Mouse (Mus musculus) thymus, adult 2 months (tissue): ENCODE data around the gene Rab5c. TPM values are rescaled to one million over a fixed set of nuclear protein-coding genes. Genes with fewer than 3 reads are reported as not detected.

Source experiments
- DNase-seq: peaks from one replicate; pipeline ENCODE4 v3.0.0; 2021
- H3K27ac ChIP-seq: fragments of 200-500 bp; 2 replicates; pipeline ENCODE4 v1.5.1; 2012; ENCODE audit warnings: low read length, control low read depth; ENCODE audit not compliant: control insufficient read depth, insufficient read depth
- H3K27me3 ChIP-seq: fragments of 200-500 bp; 2 replicates; pipeline ENCODE4 v1.6.1; 2012; ENCODE audit warnings: mild to moderate bottlenecking, low read length, moderate library complexity, mixed read lengths; ENCODE audit not compliant: control insufficient read depth, insufficient read depth
- H3K36me3 ChIP-seq: fragments of 200-500 bp; 2 replicates; pipeline ENCODE4 v1.6.1; 2012; ENCODE audit warnings: mild to moderate bottlenecking, low read length, moderate library complexity; ENCODE audit not compliant: control insufficient read depth, insufficient read depth
- H3K4me1 ChIP-seq: fragments of 200-500 bp; replicated peaks from 2 replicates; pipeline ENCODE4 v1.6.1; 2012; ENCODE audit warnings: low read length; ENCODE audit not compliant: control insufficient read depth, insufficient read depth
- H3K4me3 ChIP-seq: fragments of 200-500 bp; 2 replicates; pipeline ENCODE4 v1.5.1; 2012; ENCODE audit warnings: mild to moderate bottlenecking, low read length, control low read depth, moderate library complexity; ENCODE audit not compliant: control insufficient read depth, insufficient read depth
- CTCF ChIP-seq: fragments of 200-500 bp; IDR thresholded peaks from 2 replicates; pipeline ENCODE4 v1.5.1; 2012; ENCODE audit warnings: mild to moderate bottlenecking, control low read depth, low read length, moderate library complexity, borderline replicate concordance; ENCODE audit not compliant: control insufficient read depth, poor library complexity, insufficient read depth; ENCODE audit errors: extremely low read depth
- POLR2A ChIP-seq: fragments of 200-500 bp; IDR thresholded peaks from 2 replicates; pipeline ENCODE4 v1.6.1; 2012; ENCODE audit warnings: mild to moderate bottlenecking, low read length, control low read depth, moderate library complexity; ENCODE audit not compliant: control insufficient read depth, poor library complexity, insufficient read depth; ENCODE audit errors: extremely low read depth
- whole genome bisulfite sequencing: fragments of 180-500 bp; shearing (Covaris S2); methylation state at CpG from one replicate; pipeline ENCODE4 v1.1.7; 2018; 5-methylcytosine and 5-hydroxymethylcytosine counted together
- polyA plus RNA-seq: library from polyadenylated mRNA; depleted of rRNA; stranded (reverse); fragments of >200 nt; gene quantifications from 2 replicates; pipeline ENCODE4 v1.2.3, GENCODE M21; 2012

The Rab5c gene
- polyA plus RNA-seq, 1 experiment: 290 TPM

DNA sequence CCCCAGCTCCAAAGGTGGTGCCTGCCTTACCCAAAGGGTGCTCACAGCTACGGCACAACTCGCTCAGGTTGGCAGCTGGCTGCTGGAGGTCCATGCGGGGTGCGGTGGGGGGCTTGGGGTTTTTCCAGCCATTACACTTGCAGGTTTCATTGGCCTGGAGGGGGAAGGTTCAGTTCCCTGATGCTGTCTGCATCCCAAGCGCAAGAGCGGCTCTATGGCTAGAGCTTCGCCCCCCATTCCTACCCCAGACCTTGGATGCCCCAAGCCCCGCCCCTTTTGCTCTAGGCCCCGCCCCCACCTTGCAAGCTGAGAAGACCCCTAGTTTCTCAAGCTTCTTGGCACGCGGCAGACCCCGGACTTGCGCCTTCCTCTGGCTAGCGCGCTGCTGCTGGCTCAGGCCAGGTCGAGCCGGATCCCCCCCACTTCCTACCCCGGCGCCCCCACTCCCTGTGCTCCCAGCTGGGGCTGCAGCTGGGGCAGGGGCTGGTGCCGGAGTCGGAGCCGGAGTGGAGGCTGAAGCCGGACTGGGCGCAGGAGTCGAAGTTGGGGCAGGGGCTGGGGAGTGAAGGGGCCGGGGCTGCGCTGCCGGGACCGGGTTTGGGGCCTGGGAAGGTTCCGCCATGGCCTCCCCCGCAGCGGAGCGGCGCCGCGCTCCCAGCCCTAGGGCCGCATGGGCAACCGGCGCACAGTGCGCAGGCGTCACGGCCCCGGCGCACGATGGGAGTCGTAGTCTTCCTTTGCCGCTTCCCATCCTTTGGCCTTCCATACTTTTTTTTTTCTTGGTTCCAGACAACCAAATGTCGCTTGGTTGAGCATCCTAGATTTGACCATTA is 26.0 kb downstream of the Rab5c start, which contains the start of gene Kat2a:
Gene Kat2a (minus strand): TSS at position 683 of the 833 bp plus-strand sequence.
- H3K36me3 ChIP-seq: peaks cover 15% of the 10 kb centered on the region
- H3K4me1 ChIP-seq: peaks cover 22% of the 10 kb centered on the region
- H3K27ac ChIP-seq: peak within 1 kb of the TSS; percentile 62
- TF ChIP-seq POLR2A (peak; percentile 55; the same call in 1 of the 2 replicates), CTCF (no peak)
- 3% methylated on average over 48 of the region's 48 CpGs for WGBS
- peak within 1 kb of the TSS; percentile 67 for H3K4me3 ChIP-seq
- no peaks in the 10 kb centered on the region for H3K27me3 ChIP-seq
- DNase-seq: peak; percentile 77

DNA sequence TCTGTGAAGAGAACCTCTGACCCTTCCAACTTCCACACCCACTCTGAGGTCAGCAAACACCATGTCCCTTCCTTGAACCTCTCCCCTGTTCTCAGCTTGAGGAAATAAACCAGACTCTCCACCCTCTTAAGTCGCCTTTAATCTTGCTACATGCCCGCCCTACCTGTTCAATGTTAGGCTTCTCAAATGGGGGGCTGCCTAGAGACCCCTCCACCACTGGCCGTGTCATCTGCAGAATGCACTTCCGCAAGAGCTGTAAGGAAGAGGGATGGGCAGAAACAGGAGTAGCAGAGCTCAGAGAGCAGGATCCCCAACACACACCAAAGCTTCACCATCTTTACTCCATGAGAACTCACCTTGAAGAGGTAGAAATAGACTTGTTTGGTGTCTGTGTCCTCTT is 27.0 kb downstream of the Rab5c start:
- H3K4me3 ChIP-seq: no peak overlapping the region
- no peak for DNase-seq
- peaks cover 22% of the 10 kb centered on the region for H3K4me1 ChIP-seq
- H3K27ac ChIP-seq: no peak overlapping the region
- H3K36me3 ChIP-seq: peaks cover 9% of the 10 kb centered on the region; the same call in 1 of the 2 replicates
- WGBS: 96% methylated on average over 4 of the region's 4 CpGs
- TF ChIP-seq POLR2A: no peak
- no peak for TF ChIP-seq CTCF
- H3K27me3 ChIP-seq: no peaks in the 10 kb centered on the region

DNA sequence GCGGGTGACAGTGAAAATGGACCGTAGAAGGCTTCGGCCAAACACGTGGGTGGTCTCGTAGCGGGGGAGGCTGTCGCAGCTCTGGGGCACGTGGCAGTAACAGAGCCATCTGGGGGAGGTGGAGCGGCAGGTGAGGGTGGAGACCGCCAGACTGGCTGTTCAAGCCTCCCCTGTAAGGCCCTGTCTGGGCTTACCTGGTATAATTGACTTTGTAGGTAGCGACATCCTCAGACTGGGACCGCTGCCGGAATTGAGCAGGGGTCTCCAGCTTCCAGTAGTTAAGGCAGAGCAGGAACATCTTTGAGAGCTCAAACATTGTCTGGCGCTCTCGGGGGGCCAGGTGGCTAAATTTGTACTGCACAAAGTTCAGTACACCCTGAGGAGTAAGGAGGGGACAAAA is 27.5 kb downstream of the Rab5c start:
- no peak for DNase-seq

DNA sequence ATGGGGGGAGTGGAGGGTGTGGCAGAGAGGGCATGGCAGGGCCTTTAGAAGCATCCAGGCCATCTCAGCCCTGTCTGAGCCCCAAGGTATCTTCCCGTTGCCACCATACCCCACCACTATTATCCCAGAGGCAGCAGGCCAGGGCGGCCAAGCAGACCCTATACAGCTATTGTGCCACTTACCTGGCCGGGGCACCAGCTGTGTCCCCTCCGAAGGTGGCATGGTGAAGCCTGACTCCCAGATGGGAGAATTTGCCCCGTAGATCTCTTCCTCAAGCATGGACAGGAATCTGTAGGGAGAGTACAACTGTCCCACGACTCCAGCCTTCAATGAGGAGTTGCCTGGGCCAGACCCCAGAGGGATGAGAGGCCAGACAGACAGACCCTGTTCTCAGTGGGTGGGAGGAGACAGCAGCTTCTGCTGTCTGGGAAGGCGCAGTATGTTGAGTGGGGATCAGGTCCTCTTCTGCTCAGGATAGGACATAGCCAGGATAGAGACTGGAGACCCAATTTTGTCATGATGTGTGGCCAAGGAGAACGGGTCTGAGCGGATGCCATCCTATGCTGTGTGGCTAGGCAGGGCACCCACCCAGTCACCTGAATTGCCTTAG is 28.7 kb downstream of the Rab5c start:
- peaks cover 23% of the 10 kb centered on the region for H3K4me1 ChIP-seq
- peaks cover 6% of the 10 kb centered on the region; the same call in 1 of the 2 replicates for H3K36me3 ChIP-seq
- no peak for DNase-seq
- 96% methylated on average over 9 of the region's 9 CpGs for WGBS
- no peak for TF ChIP-seq CTCF
- no peaks in the 10 kb centered on the region for H3K27me3 ChIP-seq
- no peak overlapping the region for H3K4me3 ChIP-seq
- no peak overlapping the region for H3K27ac ChIP-seq

More for the DNA sequence above, 27.5 kb downstream of the Rab5c start:
- no peak for TF ChIP-seq POLR2A
- no peak for TF ChIP-seq CTCF
- Histone ChIP-seq H3K36me3 (peaks cover 5% of the 10 kb centered on the region; the same call in 1 of the 2 replicates), H3K4me1 (peaks cover 22% of the 10 kb centered on the region), H3K27me3 (no peaks in the 10 kb centered on the region), H3K27ac (no peak overlapping the region), H3K4me3 (no peak overlapping the region)
- 96% methylated on average over 15 of the region's 15 CpGs for WGBS

DNA sequence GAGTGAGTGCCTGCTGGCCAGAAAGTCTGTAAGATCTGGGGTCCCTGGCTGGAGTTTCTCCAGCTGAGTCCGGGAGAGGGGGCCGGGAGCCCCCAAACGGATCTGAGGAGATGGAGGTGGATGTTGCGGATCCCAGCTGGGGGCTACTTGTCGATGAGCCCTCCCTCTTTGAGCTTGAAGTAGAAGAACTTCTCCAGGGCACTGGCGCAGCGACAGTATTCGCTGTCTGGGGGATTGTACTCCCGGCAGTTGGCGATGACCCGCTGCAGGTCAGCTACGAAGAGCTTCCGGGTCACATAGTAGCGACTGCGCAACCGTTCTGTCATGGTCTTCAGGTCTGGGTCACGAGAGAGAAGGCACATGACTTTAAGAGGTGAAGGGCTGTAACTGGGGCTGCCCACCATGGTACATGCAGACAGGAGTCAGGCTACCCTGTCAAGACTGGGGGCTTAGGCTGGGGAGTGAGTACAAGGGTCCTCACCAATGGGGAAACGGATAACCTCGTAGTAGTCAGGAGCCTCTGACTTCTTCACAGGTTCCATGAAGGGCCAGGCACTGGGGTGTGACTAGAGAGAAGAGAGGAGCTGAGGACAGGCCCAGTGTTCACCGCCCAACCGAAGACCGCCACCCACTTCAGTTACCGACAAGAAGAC is 32.8 kb downstream of the Rab5c start:
- H3K27me3 ChIP-seq: no peaks in the 10 kb centered on the region
- DNase-seq: no peak
- H3K4me1 ChIP-seq: peaks cover 16% of the 10 kb centered on the region
- peaks cover 6% of the 10 kb centered on the region; the same call in 1 of the 2 replicates for H3K36me3 ChIP-seq
- no peak overlapping the region for H3K4me3 ChIP-seq
- TF ChIP-seq CTCF: no peak
- TF ChIP-seq POLR2A: no peak
- 98% methylated on average over 23 of the region's 23 CpGs for WGBS
- no peak overlapping the region for H3K27ac ChIP-seq

DNA sequence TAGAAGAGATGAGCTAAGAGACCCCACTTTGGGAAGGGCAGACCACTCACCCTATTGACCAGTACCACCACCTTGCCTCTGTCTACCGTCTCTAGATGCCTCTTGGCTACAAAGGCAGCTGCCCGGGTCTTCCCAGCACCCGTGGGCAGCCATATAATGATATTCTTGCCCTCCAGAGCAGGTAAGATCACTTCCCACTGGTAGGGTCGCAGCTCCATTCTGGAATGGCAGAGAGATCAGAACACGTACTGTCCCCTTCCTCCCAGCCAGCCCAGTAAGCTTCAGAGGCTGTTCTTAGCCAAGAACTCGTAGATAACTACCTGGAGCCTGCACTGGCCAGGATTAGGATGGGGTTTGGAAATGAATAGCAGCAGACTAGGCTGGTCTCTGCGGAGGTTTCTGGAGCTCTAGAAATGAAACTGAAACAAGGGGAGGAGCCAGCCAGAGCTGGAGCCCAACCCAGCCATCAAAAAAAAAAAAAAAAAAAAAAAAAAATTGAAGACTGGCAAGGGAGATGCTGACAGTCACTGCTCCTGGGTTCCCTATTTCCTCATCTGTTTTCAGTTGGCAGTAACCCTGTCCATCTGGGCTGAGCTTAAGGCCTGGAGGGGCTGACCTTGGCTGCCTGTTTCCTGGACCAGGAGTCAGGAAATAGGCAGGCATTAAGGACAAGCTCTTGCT is 34.0 kb downstream of the Rab5c start, which contains the start of gene Dhx58:
Gene Dhx58 (minus strand): TSS at position 421 of the 681 bp plus-strand sequence.
- Histone ChIP-seq H3K4me3 (peak within 1 kb of the TSS; percentile 48), H3K27me3 (no peaks in the 10 kb centered on the region), H3K4me1 (peaks cover 16% of the 10 kb centered on the region), H3K27ac (peak within 1 kb of the TSS; percentile 18; the same call in 1 of the 2 replicates), H3K36me3 (peaks cover 6% of the 10 kb centered on the region; the same call in 1 of the 2 replicates)
- DNase-seq: no peak
- no peak for TF ChIP-seq POLR2A
- TF ChIP-seq CTCF: no peak
- WGBS: 4% methylated on average over 7 of the region's 7 CpGs
